Mouse (Mus musculus) midbrain, embryonic 12.5 days (tissue): ENCODE measurements around the gene Gm10563. TPM values are rescaled to one million over a fixed set of nuclear protein-coding genes. Genes with fewer than 3 reads are reported as not detected.

Source experiments
- ATAC-seq: fragments of 200-750 bp; cut with Nextera tagmentation; 2 replicates; pipeline ENCODE4 v1.8.0; 2017; ENCODE audit warnings: low read depth, moderate TSS enrichment, moderate library complexity; ENCODE audit not compliant: low FRiP score
- H3K27ac ChIP-seq: fragments of 300-500 bp; sonication (generic); replicated peaks from 2 replicates; pipeline ENCODE4 v1.5.1; 2016; ENCODE audit warnings: mild to moderate bottlenecking
- H3K27me3 ChIP-seq: fragments of 300-500 bp; sonication (generic); 2 replicates; pipeline ENCODE4 v1.6.1; 2016; ENCODE audit warnings: mild to moderate bottlenecking
- H3K36me3 ChIP-seq: fragments of 300-500 bp; sonication (generic); 2 replicates; pipeline ENCODE4 v1.6.1; 2016
- H3K4me1 ChIP-seq: fragments of 300-500 bp; sonication (generic); 2 replicates; pipeline ENCODE4 v1.6.1; 2016
- H3K4me2 ChIP-seq: fragments of 300-500 bp; sonication (generic); replicated peaks from 2 replicates; pipeline ENCODE4 v1.6.1; 2016; ENCODE audit warnings: mild to moderate bottlenecking, moderate library complexity
- H3K4me3 ChIP-seq: fragments of 300-500 bp; sonication (generic); 2 replicates; pipeline ENCODE4 v1.5.1; 2016; ENCODE audit warnings: mild to moderate bottlenecking
- H3K9ac ChIP-seq: fragments of 300-500 bp; sonication (generic); replicated peaks from 2 replicates; pipeline ENCODE4 v1.6.1; 2016; ENCODE audit warnings: mild to moderate bottlenecking, moderate library complexity
- H3K9me3 ChIP-seq: fragments of 300-500 bp; sonication (generic); 2 replicates; pipeline ENCODE4 v1.6.1; 2016; ENCODE audit warnings: mild to moderate bottlenecking
- WGBS: fragments of 180-500 bp; shearing (Covaris S2); methylation state at CpG from one replicate; pipeline ENCODE4 v1.1.7; 2016; 5-methylcytosine and 5-hydroxymethylcytosine counted together
- polyA plus RNA-seq: library from polyadenylated mRNA; unstranded; fragments of >200 nt; fragmentation: Nextera tagmentation; extraction: Ambion mirVana; gene quantifications from 2 replicates; pipeline ENCODE4 v1.2.1, GENCODE M21; 2016

Gene Gm10563
- polyA plus RNA-seq, 1 experiment from 2014 or later: not detected

DNA sequence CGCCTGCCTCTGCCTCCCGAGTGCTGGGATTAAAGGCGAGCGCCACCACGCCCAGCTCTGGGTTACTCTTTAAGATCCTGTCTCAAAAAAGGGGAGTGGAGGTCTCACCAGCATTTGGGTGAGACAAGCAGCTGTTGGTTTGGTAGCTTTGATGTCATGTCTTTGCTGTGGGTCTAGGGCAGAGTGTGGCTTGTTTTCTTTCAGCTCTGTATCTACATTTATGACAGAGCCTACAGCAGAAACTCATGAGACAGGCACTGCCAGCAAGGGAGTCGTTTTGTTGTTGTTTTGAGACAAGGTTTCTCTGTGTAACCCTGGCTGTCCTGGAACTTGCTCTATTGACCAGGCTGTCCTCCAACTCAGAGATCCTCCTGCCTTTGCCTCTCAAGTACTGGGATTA, 41.4 kb downstream of the Gm10563 start:
- Histone ChIP-seq H3K4me1 (peaks cover 18% of the 10 kb centered on the region), H3K4me2 (no peak overlapping the region), H3K9ac (no peak overlapping the region), H3K9me3 (no peaks in the 10 kb centered on the region), H3K27me3 (no peaks in the 10 kb centered on the region), H3K36me3 (peaks cover 14% of the 10 kb centered on the region), H3K4me3 (no peak overlapping the region), H3K27ac (no peak overlapping the region)
- WGBS: 92% methylated on average over 6 of the region's 6 CpGs
- ATAC-seq: no peak

DNA sequence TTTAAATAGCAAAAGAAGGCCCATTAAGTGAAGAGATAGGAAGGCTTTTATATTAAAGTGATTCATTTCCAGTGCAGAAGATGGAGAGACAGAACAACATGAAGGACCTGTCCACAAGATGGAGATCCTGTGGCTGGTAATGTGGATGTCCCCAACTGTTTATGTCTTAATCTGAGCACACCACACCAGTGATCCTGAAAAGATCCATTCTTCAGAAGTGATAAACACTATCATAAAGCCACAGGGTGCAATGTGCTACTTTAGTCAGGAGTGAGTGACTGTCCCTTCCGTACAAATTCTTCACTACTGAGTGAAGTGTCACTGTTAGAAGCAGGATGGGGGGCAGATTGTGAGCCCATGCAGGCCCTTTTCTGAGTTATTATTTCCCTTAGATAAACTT, 42.5 kb downstream of the Gm10563 start:
- H3K27me3 ChIP-seq: no peaks in the 10 kb centered on the region
- ATAC-seq: no peak
- H3K36me3 ChIP-seq: peaks cover 14% of the 10 kb centered on the region
- H3K27ac ChIP-seq: no peak overlapping the region
- peak overlapping the region; percentile 95 for H3K9ac ChIP-seq
- H3K9me3 ChIP-seq: no peaks in the 10 kb centered on the region
- 89% methylated on average over 1 of the region's 1 CpGs for WGBS
- H3K4me3 ChIP-seq: peak overlapping the region; percentile 98
- peak overlapping the region; percentile 93 for H3K4me2 ChIP-seq
- H3K4me1 ChIP-seq: peaks cover 18% of the 10 kb centered on the region

DNA sequence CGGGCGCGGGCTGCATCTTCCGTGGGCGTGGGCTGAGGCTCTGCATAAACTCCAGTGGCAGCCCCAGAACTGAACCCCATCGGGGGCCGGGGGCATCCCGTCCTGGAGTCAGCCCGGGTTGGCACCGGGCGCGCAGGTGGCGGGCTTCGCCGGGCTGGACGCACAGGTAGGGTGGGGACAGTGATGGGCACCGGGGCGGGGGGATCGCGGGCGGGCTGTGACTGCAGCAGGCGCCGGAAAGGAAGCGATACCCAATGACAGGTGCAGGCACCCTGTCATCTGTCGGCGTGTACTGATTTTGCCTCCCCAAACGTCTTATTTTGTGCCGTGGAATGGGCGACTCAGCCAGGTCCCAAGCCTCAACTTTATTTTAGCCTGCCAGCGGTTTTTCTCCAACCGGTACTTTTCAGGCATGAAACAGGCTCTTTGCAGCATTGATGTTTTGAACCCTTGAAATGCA, 43.2 kb downstream of the Gm10563 start:
- Histone ChIP-seq H3K4me2 (peak overlapping the region; percentile 93), H3K4me3 (peak overlapping the region; percentile 98), H3K9me3 (no peaks in the 10 kb centered on the region), H3K36me3 (peaks cover 14% of the 10 kb centered on the region), H3K27ac (peak overlapping the region; percentile 99), H3K4me1 (peaks cover 18% of the 10 kb centered on the region), H3K27me3 (no peaks in the 10 kb centered on the region), H3K9ac (peak overlapping the region; percentile 95)
- no peak for ATAC-seq
- 2% methylated on average over 31 of the region's 31 CpGs for WGBS

DNA sequence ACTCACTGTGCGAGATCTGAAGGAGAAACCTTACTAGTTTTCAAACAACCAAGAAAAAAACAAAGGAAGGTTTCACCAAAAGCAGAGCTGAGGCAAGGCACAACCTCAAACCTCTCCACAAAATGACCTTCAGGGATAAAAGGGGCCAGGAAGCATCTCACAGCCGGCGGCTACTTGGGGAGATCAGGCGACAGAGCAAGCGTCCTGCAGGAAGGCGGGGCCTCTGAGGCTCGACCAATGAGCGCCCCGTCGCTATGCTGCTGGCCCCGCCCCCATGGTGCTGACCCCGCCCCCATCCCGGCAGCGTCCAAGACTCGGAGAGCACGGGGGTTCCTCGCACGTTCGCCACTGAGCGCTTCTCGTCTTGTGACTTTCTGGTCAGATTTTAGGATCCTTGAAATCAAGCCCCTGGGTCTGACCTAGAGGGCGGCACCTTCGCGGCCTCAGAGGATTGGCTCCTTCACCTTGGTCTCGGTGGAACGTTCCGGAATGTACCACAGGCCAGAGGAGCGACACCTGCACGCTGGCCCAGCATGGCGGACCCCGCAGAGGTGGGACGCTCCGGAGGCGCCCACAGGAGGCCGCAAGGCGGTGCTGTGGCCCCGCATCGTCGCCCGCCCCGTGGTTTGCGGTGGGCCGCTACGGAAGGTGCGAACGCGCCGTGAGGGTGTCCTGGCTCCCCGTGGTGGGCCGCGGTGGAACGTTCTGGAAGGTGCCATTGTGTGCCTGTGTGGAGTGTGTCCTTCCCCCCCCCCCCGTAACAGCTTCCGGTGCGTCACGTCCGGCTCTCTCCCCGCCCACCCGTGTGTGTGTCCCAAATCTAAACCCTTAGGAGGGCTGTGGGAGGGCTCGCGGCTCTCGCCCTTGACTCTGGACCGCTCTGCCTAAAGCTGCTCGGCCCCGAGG, 43.9 kb downstream of the Gm10563 start, which contains the start of gene Slc35e2:
Gene Slc35e2, plus strand, starts transcription at position 326 of the 906 bp plus-strand sequence.
- WGBS: under 1% methylated on average over 64 of the region's 65 CpGs
- ATAC-seq: peak; percentile 95
- no peaks in the 10 kb centered on the region for H3K9me3 ChIP-seq
- H3K9ac ChIP-seq: peak within 1 kb of the TSS; percentile 95
- H3K4me3 ChIP-seq: peak within 1 kb of the TSS; percentile 98
- peak within 1 kb of the TSS; percentile 93 for H3K4me2 ChIP-seq
- H3K27ac ChIP-seq: peak within 1 kb of the TSS; percentile 99
- peaks cover 8% of the 10 kb centered on the region for H3K36me3 ChIP-seq
- H3K27me3 ChIP-seq: no peaks in the 10 kb centered on the region
- peaks cover 18% of the 10 kb centered on the region for H3K4me1 ChIP-seq

DNA sequence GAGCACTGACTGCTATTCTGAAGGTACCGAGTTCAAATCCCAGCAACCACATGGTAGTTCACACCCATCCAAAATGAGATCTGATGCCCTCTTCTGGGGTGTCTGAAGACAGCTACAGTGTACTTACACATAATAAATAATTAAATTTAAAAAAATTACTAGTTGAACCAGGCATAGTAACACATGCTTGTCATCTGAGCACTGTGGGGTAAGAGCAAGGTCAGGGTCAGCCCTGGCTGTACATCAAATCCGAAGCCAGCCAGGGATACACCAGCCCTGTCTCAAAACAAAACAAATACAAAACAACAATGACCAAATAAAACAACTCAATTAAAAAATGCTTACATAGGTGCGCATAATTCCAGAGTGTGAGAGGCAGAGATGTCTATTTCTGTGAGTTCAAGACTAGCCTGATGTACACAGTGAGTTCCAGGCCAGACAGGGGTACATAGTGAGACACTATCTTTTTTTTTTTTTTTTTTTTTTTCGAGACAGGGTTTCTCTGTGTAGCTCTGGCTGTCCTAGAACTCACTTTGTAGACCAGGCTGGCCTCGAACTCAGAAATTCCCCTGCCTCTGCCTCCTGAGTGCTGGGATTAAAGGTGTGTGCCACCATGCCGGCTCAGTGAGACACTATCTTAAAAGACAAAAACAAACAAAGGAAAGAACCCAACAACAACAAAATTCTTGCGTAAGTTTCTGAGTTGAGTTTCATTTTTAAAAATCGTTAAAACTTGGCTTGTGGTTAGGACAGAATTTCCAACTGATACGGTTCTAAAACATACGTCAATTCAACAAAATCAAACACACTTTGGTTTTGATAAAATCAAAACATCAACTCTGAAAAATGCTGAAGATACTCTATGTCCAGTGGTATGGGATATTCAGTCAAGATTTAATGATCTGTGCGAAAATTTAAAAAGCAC, 45.0 kb downstream of the Gm10563 start:
- peak overlapping the region; percentile 95; the same call in 1 of the 2 replicates for H3K9ac ChIP-seq
- peaks cover 18% of the 10 kb centered on the region for H3K4me1 ChIP-seq
- peaks cover 4% of the 10 kb centered on the region; the same call in 1 of the 2 replicates for H3K36me3 ChIP-seq
- H3K9me3 ChIP-seq: no peaks in the 10 kb centered on the region
- no peak for ATAC-seq
- H3K27ac ChIP-seq: peak overlapping the region; percentile 99
- H3K4me2 ChIP-seq: peak overlapping the region; percentile 93
- 90% methylated on average over 11 of the region's 11 CpGs for WGBS
- H3K27me3 ChIP-seq: no peaks in the 10 kb centered on the region
- H3K4me3 ChIP-seq: peak overlapping the region; percentile 98

DNA sequence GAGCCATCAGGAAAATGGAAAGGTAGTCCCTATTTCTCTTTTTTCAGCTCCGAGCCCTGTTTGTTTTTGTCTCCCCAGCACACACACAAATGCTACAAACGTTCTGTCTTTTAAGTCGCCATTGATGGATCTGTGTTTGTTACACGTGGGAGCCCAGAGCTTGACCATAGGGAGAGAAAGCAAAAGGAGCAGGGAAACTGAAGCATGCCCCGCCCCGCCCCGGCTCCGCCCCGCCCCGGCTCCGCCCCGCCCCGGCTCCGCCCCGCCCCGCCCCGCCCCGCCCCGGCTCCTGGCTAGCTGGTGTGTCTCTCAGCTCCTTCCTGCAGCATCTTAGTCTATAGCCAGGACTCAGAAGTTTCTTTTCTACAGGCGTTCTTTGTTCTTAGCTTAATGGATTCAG, 46.7 kb downstream of the Gm10563 start:
- 26% methylated on average over 20 of the region's 20 CpGs for WGBS
- peaks cover 15% of the 10 kb centered on the region for H3K4me1 ChIP-seq
- H3K4me2 ChIP-seq: no peak overlapping the region
- no peak overlapping the region for H3K4me3 ChIP-seq
- H3K27me3 ChIP-seq: no peaks in the 10 kb centered on the region
- H3K27ac ChIP-seq: no peak overlapping the region
- no peak for ATAC-seq
- H3K9ac ChIP-seq: no peak overlapping the region
- no peaks in the 10 kb centered on the region for H3K36me3 ChIP-seq
- H3K9me3 ChIP-seq: no peaks in the 10 kb centered on the region

DNA sequence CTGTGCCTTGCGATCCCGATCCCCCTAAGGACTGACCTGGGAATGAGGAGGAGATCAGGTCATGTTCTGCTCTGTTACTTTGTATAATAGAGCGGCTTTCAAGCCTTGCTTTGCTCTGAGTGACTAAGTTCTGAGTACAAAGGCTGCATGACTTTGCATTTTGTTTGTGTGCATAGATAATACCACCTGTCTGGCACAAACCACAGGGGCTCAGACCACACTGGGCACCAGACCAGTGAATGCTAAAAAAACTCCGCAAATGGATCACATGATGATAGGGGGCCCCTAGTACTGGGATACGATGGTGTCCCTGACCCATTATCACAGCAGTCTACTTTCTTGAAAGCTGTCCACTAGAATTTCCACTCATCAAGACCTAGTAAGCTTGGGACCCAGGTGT, 48.6 kb downstream of the Gm10563 start:
- WGBS: 82% methylated on average over 5 of the region's 5 CpGs

DNA sequence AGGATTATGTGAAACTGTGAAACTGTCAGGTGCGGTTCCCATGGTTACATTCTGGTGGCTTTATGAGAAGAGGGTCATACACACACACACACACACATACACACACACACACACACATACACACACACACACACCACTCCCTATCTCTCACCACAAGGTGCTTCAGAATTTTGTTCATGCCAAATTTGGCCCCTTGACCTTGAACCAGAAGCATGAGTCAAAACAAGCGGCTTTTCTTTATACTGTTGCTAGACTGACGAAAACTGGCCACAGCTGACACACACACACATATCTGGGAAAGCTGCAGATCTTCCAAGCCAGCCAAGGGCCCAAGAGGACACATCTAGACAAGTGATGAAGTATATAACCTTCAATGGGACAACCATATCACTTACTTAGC, 49.4 kb downstream of the Gm10563 start:
- no peak for ATAC-seq

More for the DNA sequence above, 48.6 kb downstream of the Gm10563 start:
- no peak overlapping the region for H3K9ac ChIP-seq
- H3K36me3 ChIP-seq: no peaks in the 10 kb centered on the region
- H3K9me3 ChIP-seq: no peaks in the 10 kb centered on the region
- ATAC-seq: no peak
- H3K27me3 ChIP-seq: no peaks in the 10 kb centered on the region
- H3K27ac ChIP-seq: no peak overlapping the region
- H3K4me1 ChIP-seq: no peaks in the 10 kb centered on the region
- H3K4me3 ChIP-seq: no peak overlapping the region
- no peak overlapping the region for H3K4me2 ChIP-seq

DNA sequence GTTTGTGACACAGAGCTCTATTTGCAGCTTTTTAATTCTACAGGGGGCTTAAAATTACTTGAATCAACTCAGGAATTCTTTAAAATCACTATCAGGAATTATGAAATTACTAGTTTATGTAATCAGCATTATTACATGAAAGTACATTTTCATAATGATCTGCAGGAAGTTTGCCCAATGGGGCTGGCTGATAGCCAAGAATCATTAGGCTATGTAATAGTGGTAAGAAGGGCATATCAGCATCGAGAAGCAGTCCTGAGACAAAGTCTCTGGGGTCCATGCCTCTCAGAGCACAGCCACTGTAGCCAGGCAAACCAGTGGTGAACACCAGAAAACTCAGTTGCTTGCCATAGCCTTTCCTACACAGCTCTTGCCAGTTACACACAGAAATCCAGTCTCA, 51.4 kb downstream of the Gm10563 start:
- Histone ChIP-seq H3K27me3 (no peaks in the 10 kb centered on the region), H3K36me3 (peaks cover 19% of the 10 kb centered on the region), H3K9me3 (no peaks in the 10 kb centered on the region), H3K4me3 (no peak overlapping the region), H3K27ac (no peak overlapping the region), H3K9ac (no peak overlapping the region), H3K4me1 (no peaks in the 10 kb centered on the region), H3K4me2 (no peak overlapping the region)
- no peak for ATAC-seq
- 65% methylated on average over 1 of the region's 1 CpGs for WGBS

More for the DNA sequence above, 49.4 kb downstream of the Gm10563 start:
- Histone ChIP-seq H3K36me3 (no peaks in the 10 kb centered on the region), H3K4me1 (no peaks in the 10 kb centered on the region), H3K9me3 (no peaks in the 10 kb centered on the region), H3K27ac (no peak overlapping the region), H3K4me2 (no peak overlapping the region), H3K27me3 (no peaks in the 10 kb centered on the region), H3K9ac (no peak overlapping the region), H3K4me3 (no peak overlapping the region)
- WGBS: 84% methylated on average over 3 of the region's 3 CpGs

DNA sequence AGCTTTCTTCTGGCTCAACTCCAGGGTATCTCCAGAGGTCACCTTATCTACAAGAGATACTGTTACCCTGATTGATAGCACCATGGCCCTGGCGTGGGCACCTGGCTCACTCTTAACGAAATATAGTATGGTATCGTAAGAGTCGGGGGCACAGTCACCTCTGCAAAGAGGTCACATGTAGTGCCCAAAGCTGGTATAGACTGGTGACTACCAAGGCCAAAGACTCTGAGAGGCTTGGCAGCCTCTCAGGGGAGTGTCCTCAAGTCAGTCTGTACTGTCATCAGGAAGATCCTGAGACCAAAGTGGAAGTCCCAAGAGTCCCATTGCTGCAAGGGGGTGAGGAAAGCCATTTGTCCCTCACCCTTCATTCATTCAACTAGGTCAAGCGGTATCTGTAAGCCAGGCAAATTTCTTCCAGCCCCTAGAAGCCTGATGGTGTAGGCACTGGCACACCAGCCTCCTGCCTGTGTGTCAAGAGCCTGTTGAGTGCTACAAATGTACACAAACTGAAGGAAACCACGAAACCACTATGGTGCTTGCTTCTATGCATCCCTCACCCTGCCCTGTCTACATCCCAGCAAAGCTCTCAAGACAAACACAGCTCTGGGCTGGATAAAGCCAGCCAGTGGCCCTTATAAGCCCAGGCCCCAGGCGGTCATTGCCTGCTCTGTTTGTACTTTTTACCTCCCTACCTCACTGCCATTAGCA, 54.0 kb downstream of the Gm10563 start:
- Histone ChIP-seq H3K9ac (no peak overlapping the region), H3K4me3 (no peak overlapping the region), H3K9me3 (no peaks in the 10 kb centered on the region), H3K4me1 (no peaks in the 10 kb centered on the region), H3K36me3 (peaks cover 42% of the 10 kb centered on the region), H3K27ac (no peak overlapping the region), H3K27me3 (no peaks in the 10 kb centered on the region), H3K4me2 (no peak overlapping the region)
- ATAC-seq: no peak
- WGBS: 91% methylated on average over 7 of the region's 7 CpGs

DNA sequence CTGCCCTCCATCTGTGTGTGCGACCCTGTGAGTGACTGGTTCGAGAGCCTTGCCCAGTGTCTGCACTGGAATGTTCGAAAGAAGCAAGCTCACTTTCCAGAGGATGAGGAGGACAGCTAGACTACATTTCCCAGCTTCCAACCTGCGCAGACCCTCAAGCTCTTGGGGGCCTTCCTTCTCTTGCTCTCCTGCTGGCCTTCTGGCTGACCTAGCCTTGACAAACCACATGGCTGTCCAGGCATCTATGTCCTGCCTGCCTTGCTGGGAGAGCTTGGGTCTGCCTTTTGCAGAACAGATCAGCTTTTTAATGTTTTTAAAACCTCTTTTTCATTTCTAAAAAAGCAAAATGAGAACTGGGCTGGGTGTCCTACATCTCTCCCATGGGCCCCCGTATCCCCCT, 55.9 kb downstream of the Gm10563 start:
- 91% methylated on average over 5 of the region's 5 CpGs for WGBS

More for the DNA sequence above, 55.9 kb downstream of the Gm10563 start:
- no peak overlapping the region for H3K4me2 ChIP-seq
- no peaks in the 10 kb centered on the region for H3K27me3 ChIP-seq
- H3K9me3 ChIP-seq: no peaks in the 10 kb centered on the region
- H3K27ac ChIP-seq: no peak overlapping the region
- ATAC-seq: no peak
- no peak overlapping the region for H3K9ac ChIP-seq
- H3K4me3 ChIP-seq: no peak overlapping the region
- peaks cover 60% of the 10 kb centered on the region for H3K36me3 ChIP-seq
- no peaks in the 10 kb centered on the region for H3K4me1 ChIP-seq
